Mouse (Mus musculus) lung, postnatal 10 days (tissue): ENCODE data around the gene Slc35g3.
"Not testable (repeated sequence)": the region's sequence is repeated elsewhere in the genome, so short reads cannot be mapped to it uniquely, and the experiment has no call there.

ENCODE experiments used
- DNase-seq: peaks from one replicate; pipeline ENCODE4 v3.0.0; 2021

Gene Slc35g3

GRCm38 (mm10) chr11:69752686-69753085 is 9.1 kb downstream of the Slc35g3 start:
- DNase-seq = no peak

- no peak for DNase-seq
These were observed 10.1 kb downstream of the Slc35g3 start for GRCm38 (mm10) chr11:69751635-69752034.

- not testable (repeated sequence) for DNase-seq
These were observed 30.4 kb downstream of the Slc35g3 start for GRCm38 (mm10) chr11:69731408-69731807.

- DNase-seq = peak; percentile 77
These were observed 32.7 kb downstream of the Slc35g3 start for GRCm38 (mm10) chr11:69729063-69729462.

- peak; percentile 33 for DNase-seq
These were observed 35.8 kb downstream of the Slc35g3 start for GRCm38 (mm10) chr11:69725951-69726350.

GRCm38 (mm10) chr11:69723074-69723473 is 38.7 kb downstream of the Slc35g3 start:
- DNase-seq = no peak

- no peak for DNase-seq
These were observed 40.9 kb downstream of the Slc35g3 start for GRCm38 (mm10) chr11:69720852-69721251.

GRCm38 (mm10) chr11:69719423-69719822 is 42.3 kb downstream of the Slc35g3 start:
- no peak for DNase-seq

- no peak for DNase-seq
These were observed 43.1 kb downstream of the Slc35g3 start for GRCm38 (mm10) chr11:69718661-69719060.

GRCm38 (mm10) chr11:69716953-69717352 is 44.8 kb downstream of the Slc35g3 start:
- DNase-seq = no peak

- DNase-seq = peak; percentile 49
These were observed 45.8 kb downstream of the Slc35g3 start for GRCm38 (mm10) chr11:69715929-69716328.

GRCm38 (mm10) chr11:69715482-69715881 is 46.3 kb downstream of the Slc35g3 start:
- DNase-seq = peak; percentile 62

GRCm38 (mm10) chr11:69714636-69715329 is 47.0 kb downstream of the Slc35g3 start:
- no peak for DNase-seq

- no peak for DNase-seq
These were observed 48.7 kb downstream of the Slc35g3 start for GRCm38 (mm10) chr11:69712954-69713672.

GRCm38 (mm10) chr11:69711082-69711481 is 50.7 kb downstream of the Slc35g3 start:
- no peak for DNase-seq

- DNase-seq = no peak
These were observed 51.3 kb downstream of the Slc35g3 start for GRCm38 (mm10) chr11:69710470-69710869.
